Mouse (Mus musculus) kidney, adult 18-20 months (tissue): Measurements from ENCODE around the gene Cmip.
"Not testable (repeated sequence)": the region's sequence is repeated elsewhere in the genome, so short reads cannot be mapped to it uniquely, and the experiment has no call there.

ENCODE experiments used
- DNase-seq: peaks from one replicate; pipeline ENCODE4 v3.0.0; 2021

The Cmip gene

DNA sequence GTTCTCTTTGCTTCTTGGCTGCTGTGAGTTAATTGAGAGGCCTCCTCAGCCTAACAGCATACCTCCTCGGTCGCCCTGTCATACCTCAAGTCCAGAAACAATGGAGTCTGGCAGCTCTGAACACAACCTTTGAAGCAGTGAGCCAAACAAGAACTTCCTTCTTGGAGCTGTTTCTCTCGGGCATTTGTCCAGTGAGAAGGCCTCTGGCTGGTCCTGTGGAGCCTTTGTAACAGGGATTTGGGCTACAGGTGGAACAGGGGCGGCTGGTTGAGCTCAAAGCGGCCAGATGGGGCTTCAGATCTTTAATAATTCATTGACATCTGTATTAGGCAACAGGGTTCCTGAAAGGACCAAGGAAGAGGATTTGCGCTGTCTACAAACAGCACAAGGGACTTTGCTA is 137.0 kb downstream of the Cmip start:
- DNase-seq = no peak

DNA sequence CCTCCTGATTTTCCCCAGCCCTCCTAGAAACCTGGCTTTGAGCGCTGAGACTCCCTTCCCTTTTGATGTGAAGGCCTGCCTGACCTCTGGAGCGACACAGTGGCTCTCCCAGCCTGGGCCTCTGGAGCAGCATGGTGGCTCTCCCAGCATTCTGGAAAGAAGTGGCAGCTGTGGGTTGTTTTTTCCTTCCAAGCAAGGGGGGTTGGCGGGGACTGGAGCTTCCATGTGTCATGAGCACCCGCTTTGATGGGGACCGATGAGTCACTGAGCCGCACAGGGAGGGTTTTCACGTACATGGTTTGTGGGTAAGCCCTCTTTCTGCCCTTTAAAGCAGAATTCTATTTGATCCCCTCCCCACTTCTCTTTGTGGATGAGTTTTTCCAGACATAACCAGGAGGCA is 138.2 kb downstream of the Cmip start:
- DNase-seq = no peak

DNA sequence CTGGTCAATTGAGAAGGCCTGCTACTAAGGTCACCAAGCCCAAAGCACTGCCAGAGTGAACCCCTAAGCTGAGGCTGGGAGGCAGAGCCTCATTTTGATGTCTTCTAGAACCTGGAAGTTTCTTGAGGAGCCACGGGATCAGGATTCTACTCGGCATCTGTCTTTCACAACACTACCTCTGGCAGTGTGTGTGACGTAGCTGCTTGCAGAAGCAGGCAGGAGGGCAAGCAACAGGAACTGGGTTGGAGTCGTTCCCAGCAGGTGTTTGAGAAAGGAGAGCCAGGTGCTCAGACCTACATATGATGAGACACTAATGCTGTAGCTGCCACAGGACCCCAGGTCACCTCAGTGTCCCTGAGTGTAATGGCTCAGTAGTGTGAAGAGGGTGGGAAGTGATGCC is 140.0 kb downstream of the Cmip start:
- no peak for DNase-seq

DNA sequence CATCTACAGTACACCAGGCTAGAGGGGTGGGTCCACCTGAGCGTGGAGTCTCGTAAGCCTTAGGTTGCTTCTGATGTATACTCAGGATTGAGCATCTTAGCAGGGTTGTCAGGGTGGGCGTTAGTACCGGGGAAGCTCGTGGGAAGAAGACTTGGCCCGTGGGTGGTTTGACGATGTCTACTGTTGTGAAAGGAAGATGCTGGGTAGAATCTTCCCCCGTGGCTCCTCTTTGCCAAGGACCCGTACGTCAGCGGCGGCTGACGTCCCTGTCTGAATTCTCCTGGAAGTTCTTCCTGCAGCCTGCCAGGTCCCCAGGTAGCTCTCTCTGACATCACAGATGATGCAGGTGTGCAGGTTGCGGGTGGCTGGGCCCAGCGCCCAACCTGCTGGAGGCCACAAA is 140.9 kb downstream of the Cmip start:
- DNase-seq = no peak

DNA sequence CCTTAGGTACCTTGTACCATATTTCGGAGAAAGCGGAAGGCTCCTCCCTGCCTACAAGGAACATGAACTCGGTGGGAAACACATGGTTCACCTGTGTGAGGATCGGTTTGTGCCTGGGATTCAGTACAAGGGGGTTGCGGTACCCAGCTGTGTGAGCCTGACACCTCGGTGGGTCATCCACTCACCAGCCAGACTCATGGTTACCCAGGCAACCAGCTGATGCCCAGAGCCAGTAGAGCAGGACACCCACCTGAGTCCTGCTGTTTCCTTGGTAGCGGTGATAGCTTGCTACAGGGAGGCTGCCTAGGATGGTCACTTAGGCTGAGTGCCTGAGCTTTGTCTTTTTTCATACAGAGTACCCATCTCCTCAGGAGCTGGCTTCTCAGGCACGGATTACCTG is 142.4 kb downstream of the Cmip start:
- no peak for DNase-seq

DNA sequence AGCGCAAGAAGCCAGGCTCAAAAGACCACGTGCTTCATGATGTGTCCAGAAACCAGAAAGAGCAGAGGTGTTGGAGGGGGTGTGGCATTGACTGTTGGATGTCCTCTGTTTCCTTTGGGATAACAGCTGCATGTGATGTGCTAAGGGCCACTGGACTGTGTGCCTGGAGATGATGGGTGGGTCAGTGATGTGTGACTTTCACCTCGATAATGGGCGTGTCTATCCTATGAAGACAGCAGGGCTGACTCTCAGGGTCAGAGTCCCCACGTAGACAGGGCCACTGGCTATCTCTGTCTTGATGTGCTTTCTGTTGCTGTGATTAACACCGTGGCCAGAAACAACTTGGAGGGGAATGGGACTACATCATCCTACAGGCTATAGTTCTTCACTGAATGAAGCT is 144.0 kb downstream of the Cmip start:
- no peak for DNase-seq

DNA sequence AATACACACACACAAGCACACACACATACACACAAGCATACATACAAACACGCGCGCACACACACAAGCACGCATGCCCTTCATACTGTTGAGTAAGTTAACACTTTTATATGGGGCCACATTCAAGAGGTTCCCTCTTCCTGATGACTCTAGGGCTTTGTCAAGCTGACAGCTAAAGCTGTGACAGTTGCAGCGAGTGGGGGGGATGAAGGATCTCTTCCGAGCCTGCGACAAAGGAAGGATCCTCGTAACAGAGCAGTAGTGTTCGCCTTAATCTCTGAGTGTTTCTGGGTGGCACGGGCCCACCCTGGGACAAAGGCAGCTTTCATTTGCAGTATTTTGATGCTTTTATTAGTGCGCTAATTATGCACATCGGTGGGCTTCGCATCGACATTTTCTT is 145.0 kb downstream of the Cmip start:
- no peak for DNase-seq

DNA sequence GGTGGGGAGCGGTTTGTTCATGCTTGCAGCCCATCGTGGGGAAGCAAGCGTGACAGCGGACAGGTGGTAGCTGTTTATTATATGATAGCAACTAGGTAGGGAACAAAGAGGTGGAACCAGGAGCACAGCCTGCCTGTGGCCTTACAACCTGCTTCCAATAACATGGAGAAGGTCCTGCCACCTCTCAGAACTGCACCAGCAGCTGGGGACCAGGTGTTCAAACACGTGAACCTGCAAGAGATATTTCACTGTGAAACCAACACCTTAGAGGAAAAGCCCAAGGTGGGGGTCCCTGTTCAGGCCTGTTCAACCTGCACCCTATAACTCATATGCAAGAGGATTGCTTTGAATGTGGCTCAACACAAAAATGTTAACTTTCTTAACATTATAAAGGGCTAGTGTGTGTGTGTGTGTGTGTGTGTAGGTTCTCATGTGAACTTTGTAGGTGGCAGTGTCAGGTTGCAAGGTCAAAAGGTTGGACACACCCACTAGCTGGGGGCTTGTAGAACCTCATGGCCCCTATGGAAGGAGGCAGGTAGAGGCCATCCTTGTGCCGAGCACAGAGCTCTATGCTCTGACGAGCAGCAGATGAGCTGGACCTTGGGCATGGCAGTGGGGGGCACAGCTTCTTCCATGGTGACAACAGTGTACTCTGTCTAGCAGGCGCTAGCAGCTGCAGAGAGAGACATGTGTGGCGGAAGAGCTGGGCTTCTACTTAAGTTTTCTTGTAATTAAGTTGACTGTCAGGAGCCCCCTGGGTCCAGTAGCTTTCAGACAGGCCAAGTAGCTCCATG is 146.2 kb downstream of the Cmip start:
- DNase-seq = no peak

DNA sequence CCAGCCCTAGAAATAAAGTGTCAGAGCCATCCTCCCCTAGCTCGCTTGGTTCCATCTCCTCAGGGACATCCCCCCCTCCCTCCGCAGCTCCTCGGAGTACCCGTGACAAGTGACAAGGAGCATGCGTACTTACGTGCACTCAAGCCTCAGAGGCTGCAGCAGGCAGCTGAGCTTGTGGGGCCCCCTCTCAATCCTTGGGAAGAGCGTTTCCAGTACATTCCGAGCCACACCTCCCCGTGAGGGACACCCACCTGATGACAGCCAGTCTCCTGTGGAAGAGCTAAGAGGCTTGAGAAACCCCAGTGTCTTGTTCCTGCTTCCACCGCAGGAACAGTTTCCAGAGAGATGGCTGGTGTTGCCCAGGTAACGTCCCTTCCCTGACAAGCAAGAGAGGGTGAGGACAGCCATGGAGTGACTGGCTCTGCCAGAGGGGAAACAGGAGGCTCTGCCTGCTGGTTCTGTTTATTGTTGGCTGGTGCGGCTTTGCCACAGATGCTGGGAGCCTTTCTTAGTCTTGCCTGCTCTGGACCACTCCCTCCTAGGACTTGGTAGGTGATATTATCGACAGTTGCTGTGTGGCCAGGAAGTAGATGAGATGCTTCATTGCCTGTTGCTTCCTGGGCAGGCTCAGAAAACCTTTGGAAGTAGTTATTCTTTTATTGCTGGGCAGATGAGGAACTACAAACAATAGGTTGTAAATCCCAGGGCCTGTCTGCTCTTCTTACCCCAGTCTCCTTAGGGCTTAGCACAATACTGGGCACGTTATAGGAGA is 147.0 kb downstream of the Cmip start:
- DNase-seq = no peak

DNA sequence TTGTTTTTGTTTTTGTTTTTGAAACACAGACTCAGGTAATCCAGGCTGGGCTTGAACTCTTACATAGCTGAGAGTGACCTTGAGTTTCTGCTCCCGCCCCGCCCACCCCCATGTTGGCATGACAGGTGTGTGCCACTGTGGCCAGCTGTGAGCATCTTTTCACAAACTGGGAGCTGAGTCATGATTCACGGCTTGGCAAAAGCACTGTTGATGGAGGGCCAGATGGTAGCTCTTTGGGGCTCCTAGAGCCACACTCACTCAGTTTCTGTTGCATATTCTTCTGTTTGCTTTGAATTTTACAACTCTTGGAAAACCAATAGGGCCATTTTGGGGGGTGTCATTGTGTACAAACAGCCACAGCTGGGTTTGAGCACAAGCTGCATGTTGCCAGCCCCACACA is 149.2 kb downstream of the Cmip start:
- no peak for DNase-seq

DNA sequence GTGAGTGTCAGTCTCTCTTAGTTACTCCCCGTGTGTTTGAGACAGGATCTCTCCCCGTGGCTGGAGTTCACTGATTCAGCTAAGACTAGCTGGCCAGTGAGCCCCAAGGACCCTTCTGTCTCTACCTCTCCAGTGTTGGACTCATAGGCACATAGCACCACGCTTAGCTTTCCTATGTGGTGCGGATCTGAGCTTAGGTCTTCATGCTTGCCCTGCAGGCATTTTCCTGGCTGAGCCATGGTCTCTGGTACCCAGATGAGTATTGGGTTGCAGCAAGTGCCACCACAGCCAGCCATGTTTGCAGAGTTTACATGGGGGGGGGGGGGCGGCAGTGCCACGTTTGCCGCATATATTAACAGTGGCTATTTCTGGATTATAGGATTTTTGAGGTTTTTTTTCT is 151.8 kb downstream of the Cmip start:
- no peak for DNase-seq

DNA sequence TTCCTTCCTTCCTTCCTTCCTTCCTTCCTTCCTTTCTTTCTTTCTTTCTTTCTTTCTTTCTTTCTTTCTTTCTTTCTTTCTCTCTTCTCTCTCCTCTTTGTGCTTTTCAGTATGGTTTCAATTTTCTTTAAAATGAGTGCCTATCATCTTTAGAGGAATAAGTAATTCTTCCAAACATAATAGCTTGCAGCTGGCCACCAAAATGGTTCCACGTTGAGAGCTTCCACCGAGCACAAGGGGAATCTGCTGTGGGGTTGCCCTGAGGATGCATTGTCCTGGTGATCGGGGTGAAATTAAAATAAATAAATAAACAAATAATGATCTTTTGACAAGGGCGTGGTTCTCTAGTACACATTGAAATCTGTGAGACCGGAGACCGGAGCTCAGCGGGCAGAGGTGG is 152.2 kb downstream of the Cmip start:
- no peak for DNase-seq

DNA sequence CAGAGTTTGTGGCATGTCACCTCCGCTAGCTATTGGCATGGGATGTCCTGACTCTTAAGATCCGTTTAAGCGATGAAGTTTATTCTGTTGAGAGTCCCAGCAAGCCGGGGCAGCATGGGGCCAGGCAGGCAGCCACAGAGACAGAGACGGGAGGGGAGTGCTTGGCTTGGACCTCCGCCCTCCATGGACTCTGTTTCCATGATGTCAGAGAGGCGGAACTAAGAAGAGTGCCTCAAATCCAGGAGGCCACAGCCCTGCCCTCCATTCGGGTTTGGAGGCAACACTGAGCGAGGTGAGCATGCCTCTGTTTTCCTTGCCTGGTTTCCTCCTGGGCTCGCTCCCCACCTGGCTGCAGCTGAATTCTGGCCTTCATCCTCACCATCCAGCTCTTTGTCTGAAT is 153.5 kb downstream of the Cmip start:
- DNase-seq = peak; percentile 67

DNA sequence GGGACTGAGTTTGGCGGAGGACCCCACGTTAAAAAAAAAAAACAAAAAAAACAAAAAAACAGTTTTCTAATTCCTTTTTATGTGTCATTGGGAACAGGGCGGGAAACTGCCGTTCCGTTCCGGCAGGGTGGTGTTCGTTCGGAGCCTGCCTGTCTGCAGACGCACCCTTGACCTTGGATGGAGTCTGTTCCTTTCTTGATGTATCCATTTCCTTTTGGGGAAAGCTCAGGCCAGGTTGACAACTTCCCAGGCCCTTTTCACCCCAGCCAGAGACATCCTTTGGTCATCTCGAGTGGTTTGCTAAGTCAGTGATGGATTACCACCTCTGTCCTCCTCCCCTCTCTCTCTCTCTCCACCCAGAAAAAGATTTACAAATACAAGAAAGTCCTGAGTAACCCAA is 154.0 kb downstream of the Cmip start:
- peak; percentile 45 for DNase-seq

DNA sequence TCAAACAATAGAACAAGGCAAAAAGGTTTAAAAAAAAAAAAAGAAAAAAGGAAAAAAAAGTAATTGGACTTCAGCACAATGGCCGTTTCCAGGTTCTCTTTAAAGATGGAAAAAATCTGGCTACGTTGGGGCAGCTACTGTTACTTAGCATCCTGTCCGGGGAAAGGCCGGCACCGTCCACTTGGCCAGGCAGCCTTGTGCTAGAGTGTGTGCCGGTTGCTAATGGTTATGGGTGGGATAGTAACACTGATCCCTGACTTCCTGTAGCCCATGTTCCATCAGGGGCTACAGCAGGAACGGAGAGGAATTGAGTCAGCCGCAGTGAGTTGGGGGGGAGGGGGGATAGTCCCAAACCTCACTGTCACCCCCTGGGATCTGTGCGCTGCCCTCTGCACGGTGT is 155.4 kb downstream of the Cmip start:
- no peak for DNase-seq

DNA sequence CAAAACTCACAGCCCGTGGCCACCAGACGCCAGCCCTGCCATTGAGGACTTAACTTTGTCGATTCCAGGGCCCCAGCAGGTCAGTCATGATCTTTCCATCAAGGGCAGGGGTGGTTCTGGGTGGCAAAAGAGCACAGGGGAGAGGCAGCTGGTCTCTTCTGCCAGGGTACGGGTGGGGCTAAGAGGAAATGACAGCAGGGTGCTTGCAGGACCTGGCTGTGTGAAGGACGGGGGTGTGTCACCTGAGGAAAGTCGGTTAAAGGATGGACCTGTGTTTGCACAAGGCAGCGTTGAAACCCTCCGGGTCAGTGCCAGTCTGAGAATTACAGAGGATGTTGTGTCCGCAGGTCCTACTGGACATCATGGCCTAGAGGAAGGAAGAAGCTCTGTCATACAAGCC is 161.0 kb downstream of the Cmip start:
- DNase-seq = no peak

DNA sequence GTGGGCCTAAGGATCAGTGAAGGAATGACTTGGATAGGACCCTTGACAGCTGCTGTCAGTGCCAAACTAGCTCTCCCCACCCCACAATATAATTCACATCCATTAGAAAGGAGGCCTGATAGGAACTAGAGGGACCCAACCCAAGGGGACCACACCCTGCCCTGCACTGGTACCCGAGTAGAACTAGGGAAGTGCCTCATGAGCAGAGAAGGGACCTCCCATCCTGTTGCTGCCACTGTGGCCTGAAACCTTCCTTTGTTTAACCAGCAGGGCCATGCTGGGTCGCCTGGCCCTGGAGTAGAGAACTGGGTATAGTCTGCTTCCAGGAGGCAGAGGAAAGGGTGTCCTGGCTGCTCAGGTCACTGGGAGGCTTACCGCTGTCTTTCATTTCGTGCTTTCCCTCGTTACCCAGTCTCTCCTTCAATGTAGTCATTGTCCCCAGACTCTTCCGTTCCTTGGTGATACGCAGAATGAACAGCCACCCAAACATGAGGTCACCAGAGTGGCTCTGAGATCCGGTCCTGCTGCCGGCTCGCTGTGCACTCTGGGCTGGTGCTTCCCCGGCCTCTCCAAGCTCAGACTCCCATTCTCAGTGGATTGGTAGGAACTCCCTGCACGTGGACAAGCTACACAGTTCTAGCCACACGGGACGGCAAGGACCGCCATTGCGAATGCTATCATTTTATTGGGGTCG is 164.1 kb downstream of the Cmip start:
- DNase-seq = peak; percentile 30

DNA sequence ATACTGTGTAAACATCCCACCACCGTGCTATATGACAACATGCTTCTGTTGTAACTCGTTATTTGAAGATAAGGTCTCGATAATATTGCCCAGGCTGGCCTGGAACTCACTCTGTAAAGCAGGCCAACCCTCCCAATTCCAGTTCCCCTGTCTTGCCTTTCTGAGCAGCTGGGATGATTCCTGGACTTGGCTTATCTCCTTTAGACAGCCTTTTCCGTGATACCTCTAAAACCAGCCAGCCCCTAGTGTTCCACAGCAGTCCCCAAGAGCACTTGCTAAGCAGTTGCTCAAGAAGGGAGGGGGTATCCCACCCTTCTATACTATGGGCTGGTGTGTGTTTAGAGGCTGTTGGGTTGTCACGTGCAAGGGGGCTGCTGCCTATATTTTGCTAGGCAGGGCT is 165.0 kb downstream of the Cmip start:
- no peak for DNase-seq

DNA sequence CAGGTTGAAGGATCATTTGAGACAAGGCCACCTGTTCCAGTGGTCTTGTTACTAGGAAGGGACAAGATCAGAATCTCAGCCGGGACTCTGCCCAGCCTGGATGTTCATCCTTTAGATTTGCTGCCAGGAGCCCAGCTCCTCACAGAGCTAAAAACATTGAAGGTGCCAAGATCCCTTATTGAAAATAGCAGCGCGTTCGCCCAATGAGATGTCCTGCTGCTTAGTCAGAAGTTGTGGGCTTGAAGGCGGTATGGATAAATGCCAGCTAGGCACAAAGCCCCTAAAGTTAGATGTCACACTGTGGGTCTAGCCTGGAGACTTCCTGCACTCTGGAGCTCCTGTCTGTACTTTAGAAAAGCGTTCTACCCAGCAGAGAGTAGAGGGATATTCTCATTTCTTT is 165.5 kb downstream of the Cmip start:
- no peak for DNase-seq

DNA sequence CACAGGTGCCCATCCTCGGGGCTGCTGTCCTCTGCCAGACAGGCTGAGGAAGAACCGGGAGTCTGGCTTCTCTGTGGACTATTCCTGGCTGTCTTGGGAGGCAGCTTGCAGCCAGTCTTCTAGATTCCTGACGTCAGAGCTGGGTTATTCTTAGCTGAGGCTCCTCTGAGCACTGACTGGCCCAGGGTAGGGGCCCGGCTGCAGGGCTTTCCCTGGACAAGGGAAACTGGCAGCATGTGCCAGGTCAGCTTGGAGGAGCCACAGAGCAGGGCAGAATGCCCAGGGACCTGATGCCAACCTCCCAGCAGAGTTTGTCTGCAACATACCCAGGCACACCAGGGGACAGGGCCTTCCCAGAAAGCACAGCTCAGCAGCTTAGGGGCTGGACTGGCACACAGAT is 166.2 kb downstream of the Cmip start:
- DNase-seq = peak; percentile 25

DNA sequence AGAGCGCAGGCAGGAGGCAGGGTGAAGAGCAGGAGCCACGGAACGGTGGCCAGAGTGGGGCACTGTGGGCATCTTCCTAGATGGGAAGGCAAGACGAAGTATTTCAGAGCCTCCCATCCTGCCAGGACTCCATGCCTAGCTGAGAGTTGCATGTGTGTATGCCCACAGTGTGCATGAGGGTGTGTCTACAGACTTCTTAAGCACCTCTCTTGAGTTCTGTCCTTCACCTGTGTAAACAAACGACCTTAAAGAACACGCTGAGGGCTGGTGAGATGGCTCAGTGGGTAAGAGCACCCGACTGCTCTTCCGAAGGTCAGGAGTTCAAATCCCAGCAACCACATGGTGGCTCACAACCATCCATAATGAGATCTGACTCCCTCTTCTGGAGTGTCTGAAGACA is 171.0 kb downstream of the Cmip start:
- not testable (repeated sequence) for DNase-seq

DNA sequence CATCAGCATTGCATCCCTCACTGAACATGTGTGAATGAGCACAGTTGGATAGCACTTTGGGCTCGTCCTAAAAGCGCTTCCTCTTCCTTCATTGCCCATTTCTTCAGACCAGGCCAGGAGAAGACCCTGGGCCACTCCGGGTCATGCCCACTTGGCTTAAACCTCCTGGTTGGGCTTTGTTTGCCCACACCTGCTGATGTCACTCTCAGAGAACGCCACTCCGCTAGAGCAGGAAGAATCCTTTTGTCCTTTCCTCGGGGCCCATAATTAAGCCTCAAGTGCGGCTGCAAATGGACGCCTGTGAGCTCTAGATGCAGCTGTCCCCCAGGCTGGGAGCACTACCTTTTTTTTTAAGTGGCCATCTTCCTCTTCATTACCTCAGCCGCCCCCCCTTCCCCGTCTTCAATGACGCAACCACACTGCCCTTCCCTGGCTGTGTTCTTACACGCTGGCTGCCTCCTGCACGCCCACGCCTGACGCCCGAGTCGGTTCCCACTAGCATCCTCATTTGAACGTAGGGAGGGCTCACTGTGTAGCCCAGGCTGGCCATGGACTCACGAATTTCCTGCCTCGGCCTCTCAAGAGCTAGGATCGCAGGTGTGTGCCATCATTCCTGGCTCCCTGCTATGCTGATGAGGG is 171.8 kb downstream of the Cmip start:
- no peak for DNase-seq

DNA sequence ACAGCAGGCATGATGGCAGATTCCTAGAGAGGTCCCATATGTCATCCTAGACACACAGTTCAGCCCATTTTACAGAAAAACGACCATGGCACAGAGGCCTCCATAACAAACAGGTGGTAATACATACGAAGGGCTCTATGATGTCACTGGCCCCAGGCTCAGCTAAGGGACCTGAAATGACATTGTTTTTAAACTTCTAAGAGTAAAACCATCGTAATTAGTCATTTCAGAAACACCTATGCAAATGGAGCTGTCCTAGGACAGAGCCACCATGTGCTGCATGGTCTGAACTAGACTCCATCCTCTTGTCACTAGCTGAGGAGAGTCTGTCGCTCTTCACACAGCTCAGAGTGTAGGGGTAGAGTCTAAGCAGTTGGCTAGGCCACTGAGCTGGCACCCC is 173.8 kb downstream of the Cmip start:
- DNase-seq = no peak

DNA sequence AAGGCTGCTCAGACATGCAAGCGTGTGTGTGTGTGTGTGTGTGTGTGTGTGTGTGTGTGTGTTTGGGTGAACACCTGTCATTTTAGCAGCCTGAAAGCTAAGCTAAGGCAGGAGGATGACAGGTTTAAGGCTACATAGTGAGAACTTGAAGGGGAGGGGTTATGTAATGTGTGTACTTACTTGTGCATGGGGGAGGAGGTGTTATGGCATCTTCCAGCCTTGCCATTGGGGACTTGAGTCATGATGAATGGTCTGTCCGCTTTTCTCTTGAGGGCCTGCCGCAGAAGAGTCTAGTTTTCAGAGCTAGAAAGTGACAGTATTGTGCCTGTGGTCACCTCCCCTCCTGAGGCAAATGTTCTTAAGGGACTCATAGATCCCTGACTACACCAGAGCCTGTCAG is 174.7 kb downstream of the Cmip start:
- DNase-seq = no peak
